ENCODE assay signal across 25 mouse cellular contexts in genomic region chr6:84333666-84334179, GRCm38 (mm10).
DNase-seq lines count a peak whose midpoint lies in the region; ATAC-seq lines count a peak whose summit lies in the region.
"Had no signal": no experiment of that assay in that cellular context is flagged by ENCODE, and none has a peak within 500 bp of the region (broad histone marks: within the 10 kb centered on the region; RNA-seq: fewer than 3 reads in every experiment).

No protein-coding gene starts in this region.

- H3K4me1 ChIP-seq in hindbrain, embryonic 16.5 days (ENCODE audit: control insufficient read depth, insufficient read depth, low read depth, low read length), result no peaks in the 10 kb centered on the region
- H3K4me1 ChIP-seq: embryonic facial prominence, embryonic 10.5 days; embryonic facial prominence, embryonic 13.5 days; forebrain, embryonic 12.5 days; hindbrain, embryonic 12.5 days; hindbrain, embryonic 15.5 days; intestine, embryonic 15.5 days had no signal

- 89% methylated on average over 10 of the region's 10 CpGs for WGBS in hindbrain, embryonic 16.5 days

- H3K27me3 ChIP-seq in hindbrain, embryonic 16.5 days (replicated peaks; ENCODE audit: control insufficient read depth, insufficient read depth, low read length), result no peaks in the 10 kb centered on the region
- H3K27me3 ChIP-seq: embryonic facial prominence, embryonic 13.5 days; forebrain, embryonic 12.5 days; forebrain, embryonic 15.5 days; hindbrain, embryonic 12.5 days; hindbrain, embryonic 15.5 days; intestine, embryonic 15.5 days had no signal

- DNase-seq in cerebellum, adult 11-12 months, result peak; percentile 28
- DNase-seq in heart, adult 11 months, result peak; percentile 84
- DNase-seq in heart, adult 9 months (ENCODE audit: low spot score in 2 of 2), result no peak
- DNase-seq in NIH3T3 (ENCODE audit: low read depth), result peak; percentile 34
- peak; percentile 14 for DNase-seq in cerebellum, adult 9-11 months
- no peak for DNase-seq in right cerebral cortex, postnatal 25 days
- DNase-seq: adrenal gland, postnatal 10 days; adrenal gland, postnatal 36 days; embryo, embryonic 11 days; gastrocnemius, postnatal 25 days; heart, postnatal 14 days; kidney, adult 11 months; kidney, adult 8-10 months had no signal

- no peaks in the 10 kb centered on the region for H3K9me3 ChIP-seq in hindbrain, embryonic 16.5 days (ENCODE audit: control insufficient read depth, low read length)
- H3K9me3 ChIP-seq: forebrain, embryonic 12.5 days; forebrain, embryonic 15.5 days; heart, embryonic 13.5 days; hindbrain, embryonic 12.5 days; hindbrain, embryonic 15.5 days; intestine, embryonic 15.5 days had no signal

- H3K4me2 ChIP-seq in hindbrain, embryonic 16.5 days (ENCODE audit: low read length), result no peak overlapping the region
- H3K4me2 ChIP-seq: embryonic facial prominence, embryonic 13.5 days; forebrain, embryonic 12.5 days; forebrain, embryonic 15.5 days; heart, embryonic 13.5 days; hindbrain, embryonic 12.5 days; hindbrain, embryonic 15.5 days; intestine, embryonic 15.5 days had no signal

- ATAC-seq in cerebellum, adult (ENCODE audit: insufficient number of reproducible peaks, low FRiP score, low TSS enrichment), result no peak
- no peak for ATAC-seq in hindbrain, embryonic 16.5 days
- ATAC-seq: forebrain, embryonic 15.5 days; intestine, embryonic 15.5 days; Patski had no signal

- no peak overlapping the region for H3K27ac ChIP-seq in hindbrain, embryonic 16.5 days (ENCODE audit: low read depth, low read length)
- H3K27ac ChIP-seq: embryonic facial prominence, embryonic 10.5 days; embryonic facial prominence, embryonic 13.5 days; forebrain, embryonic 12.5 days; forebrain, embryonic 15.5 days; heart, embryonic 13.5 days; hindbrain, embryonic 12.5 days; hindbrain, embryonic 15.5 days; intestine, embryonic 15.5 days had no signal

- H3K4me3 ChIP-seq in hindbrain, embryonic 16.5 days (ENCODE audit: low read length), result no peak overlapping the region
- H3K4me3 ChIP-seq: embryonic facial prominence, embryonic 10.5 days; embryonic facial prominence, embryonic 13.5 days; erythroblast, embryonic 14.5 days; forebrain, embryonic 12.5 days; forebrain, embryonic 15.5 days; heart, embryonic 13.5 days; hindbrain, embryonic 12.5 days; hindbrain, embryonic 15.5 days; intestine, embryonic 15.5 days had no signal

- H3K9ac ChIP-seq in hindbrain, embryonic 16.5 days (ENCODE audit: low read depth, low read length), result no peak overlapping the region
- H3K9ac ChIP-seq: embryonic facial prominence, embryonic 13.5 days; forebrain, embryonic 12.5 days; forebrain, embryonic 15.5 days; heart, embryonic 13.5 days; hindbrain, embryonic 12.5 days; hindbrain, embryonic 15.5 days; intestine, embryonic 15.5 days had no signal

- H3K36me3 ChIP-seq in hindbrain, embryonic 16.5 days (ENCODE audit: control insufficient read depth, insufficient read depth, low read length), result no peaks in the 10 kb centered on the region
- H3K36me3 ChIP-seq: embryonic facial prominence, embryonic 10.5 days; embryonic facial prominence, embryonic 13.5 days; forebrain, embryonic 12.5 days; forebrain, embryonic 15.5 days; heart, embryonic 13.5 days; hindbrain, embryonic 12.5 days; hindbrain, embryonic 15.5 days; intestine, embryonic 15.5 days had no signal

Comparison
In these comparisons a context has a peak if more than half of its experiments do, and no peak if none do; other contexts are left out.
1. DNase-seq: peak in cerebellum, adult 11-12 months (single experiment), heart, adult 11 months (single experiment), NIH3T3 (single experiment) and cerebellum, adult 9-11 months (single experiment); none in heart, adult 9 months (0 of 2) and right cerebral cortex, postnatal 25 days (single experiment).